Mouse (Mus musculus) stomach, postnatal 0 days (tissue): ENCODE measurements at regions not wholly inside any gene's neighbourhood (a gene's known extent, or its start where the extent isn't known, plus 50 kb on each side); places are given as distances from the start of the nearest gene placed in this dataset.

ENCODE experiments used
- ATAC-seq: fragments of 200-750 bp; cut with Nextera tagmentation; 2 replicates; pipeline ENCODE4 v1.8.0; 2017; ENCODE audit not compliant: low FRiP score, low TSS enrichment
- DNase-seq: peaks from one replicate; pipeline ENCODE4 v3.0.0-alpha.2; 2016; ENCODE audit warnings: low spot score
- H3K27ac ChIP-seq: fragments of 300-500 bp; sonication (generic); replicated peaks from 2 replicates; pipeline ENCODE4 v1.5.1; 2014; ENCODE audit warnings: mild to moderate bottlenecking, control low read depth
- H3K27me3 ChIP-seq: fragments of 300-500 bp; sonication (generic); 2 replicates; pipeline ENCODE4 v1.6.1; 2014; ENCODE audit warnings: low read length; ENCODE audit not compliant: control insufficient read depth, insufficient read depth
- H3K36me3 ChIP-seq: fragments of 300-500 bp; sonication (generic); 2 replicates; pipeline ENCODE4 v1.6.1; 2014; ENCODE audit warnings: low read length, mixed read lengths; ENCODE audit not compliant: control insufficient read depth, insufficient read depth
- H3K4me1 ChIP-seq: fragments of 300-500 bp; sonication (generic); replicated peaks from 2 replicates; pipeline ENCODE4 v1.6.1; 2014; ENCODE audit warnings: antibody characterized with exemption; ENCODE audit not compliant: control insufficient read depth, insufficient read depth
- H3K4me2 ChIP-seq: fragments of 300-500 bp; sonication (generic); replicated peaks from 2 replicates; pipeline ENCODE4 v1.6.1; 2014; ENCODE audit warnings: low read depth, mild to moderate bottlenecking, control low read depth, moderate library complexity
- H3K4me3 ChIP-seq: fragments of 300-500 bp; sonication (generic); 2 replicates; pipeline ENCODE4 v1.5.1; 2014; ENCODE audit warnings: low read depth, low read length, control low read depth
- H3K9ac ChIP-seq: fragments of 300-500 bp; sonication (generic); 2 replicates; pipeline ENCODE4 v1.6.1; 2014; ENCODE audit warnings: mild to moderate bottlenecking, low read length, control low read depth, mixed read lengths
- H3K9me3 ChIP-seq: fragments of 300-500 bp; sonication (generic); 2 replicates; pipeline ENCODE4 v1.6.1; 2016; ENCODE audit warnings: low read length; ENCODE audit not compliant: control insufficient read depth
- CTCF ChIP-seq: IDR thresholded peaks from 2 replicates; pipeline ENCODE4 v1.5.1; 2016; ENCODE audit warnings: antibody characterized with exemption, low read depth, mild to moderate bottlenecking, moderate library complexity
- EP300 ChIP-seq: optimal IDR thresholded peaks from 2 replicates; pipeline ENCODE3; 2016; ENCODE audit warnings: antibody characterized with exemption
- WGBS: fragments of 180-500 bp; shearing (Covaris S2); extraction: QIAGEN DNeasy Blood & Tissue Kit; methylation state at CpG from one replicate; pipeline ENCODE4 v1.1.7; 2014; 5-methylcytosine and 5-hydroxymethylcytosine counted together

GRCm38 (mm10) chr5:81969685-81970524 is 950.0 kb downstream of the Adgrl3 start:
- no peaks in the 10 kb centered on the region for H3K36me3 ChIP-seq
- H3K27me3 ChIP-seq = no peaks in the 10 kb centered on the region
- H3K9ac ChIP-seq = no peak overlapping the region
- 79% methylated on average over 24 of the region's 24 CpGs for WGBS
- no peak overlapping the region for H3K4me3 ChIP-seq
- ATAC-seq (no peak), DNase-seq (no peak)
- no peak overlapping the region for H3K4me2 ChIP-seq
- TF ChIP-seq EP300 (no peak), CTCF (no peak)
- no peak overlapping the region for H3K27ac ChIP-seq
- no peaks in the 10 kb centered on the region for H3K9me3 ChIP-seq
- no peaks in the 10 kb centered on the region for H3K4me1 ChIP-seq

GRCm38 (mm10) chr5:81970525-81971011 is 950.6 kb downstream of the Adgrl3 start:
- no peak overlapping the region for H3K9ac ChIP-seq
- H3K4me2 ChIP-seq = no peak overlapping the region
- no peak for DNase-seq
- no peak overlapping the region for H3K4me3 ChIP-seq
- H3K9me3 ChIP-seq = no peaks in the 10 kb centered on the region
- WGBS = 85% methylated on average over 8 of the region's 8 CpGs
- no peaks in the 10 kb centered on the region for H3K4me1 ChIP-seq
- ATAC-seq = no peak
- TF ChIP-seq CTCF (no peak), EP300 (no peak)
- H3K36me3 ChIP-seq = no peaks in the 10 kb centered on the region
- no peak overlapping the region for H3K27ac ChIP-seq
- no peaks in the 10 kb centered on the region for H3K27me3 ChIP-seq

DNA sequence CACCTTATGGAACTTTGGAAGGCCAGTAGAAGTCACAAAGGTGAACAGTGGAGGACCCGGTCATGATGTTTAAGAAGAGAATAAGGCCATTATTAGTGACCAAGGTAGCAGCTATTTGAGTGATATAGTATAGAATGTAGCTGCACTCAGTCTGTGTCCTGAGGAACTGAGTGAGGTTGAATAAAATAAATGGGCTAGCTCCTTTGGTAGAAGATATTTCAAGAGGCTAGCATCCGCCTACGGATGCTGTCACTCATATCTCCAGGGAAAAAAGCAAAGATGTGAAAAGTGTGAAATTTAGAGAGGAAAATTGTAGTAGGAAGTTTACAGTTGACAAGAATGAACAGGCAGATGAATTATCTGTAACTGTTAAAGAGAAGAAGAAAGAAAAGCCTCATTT is 956.6 kb downstream of the Adgrl3 start:
- TF ChIP-seq CTCF (no peak), EP300 (no peak)
- WGBS = 96% methylated on average over 3 of the region's 3 CpGs

GRCm38 (mm10) chr5:81983351-81983750 is 963.4 kb downstream of the Adgrl3 start:
- Histone ChIP-seq H3K4me3 (no peak overlapping the region), H3K27ac (no peak overlapping the region), H3K4me1 (no peaks in the 10 kb centered on the region), H3K9ac (no peak overlapping the region), H3K36me3 (no peaks in the 10 kb centered on the region), H3K9me3 (no peaks in the 10 kb centered on the region), H3K4me2 (no peak overlapping the region), H3K27me3 (no peaks in the 10 kb centered on the region)
- ATAC-seq (no peak), DNase-seq (no peak)
- 62% methylated on average over 4 of the region's 4 CpGs for WGBS
- TF ChIP-seq CTCF (no peak), EP300 (no peak)

More for the DNA sequence above, 956.6 kb downstream of the Adgrl3 start:
- Histone ChIP-seq H3K9me3 (no peaks in the 10 kb centered on the region), H3K27ac (no peak overlapping the region), H3K4me1 (no peaks in the 10 kb centered on the region), H3K4me3 (no peak overlapping the region), H3K9ac (no peak overlapping the region), H3K27me3 (no peaks in the 10 kb centered on the region), H3K4me2 (no peak overlapping the region), H3K36me3 (no peaks in the 10 kb centered on the region)
- DNase-seq (no peak), ATAC-seq (no peak)

- H3K9me3 ChIP-seq = no peaks in the 10 kb centered on the region
- H3K4me1 ChIP-seq = no peaks in the 10 kb centered on the region
- no peak overlapping the region for H3K27ac ChIP-seq
- TF ChIP-seq EP300 = no peak
- no peak for TF ChIP-seq CTCF
- H3K36me3 ChIP-seq = no peaks in the 10 kb centered on the region
- no peak overlapping the region for H3K4me3 ChIP-seq
- DNase-seq (no peak), ATAC-seq (no peak)
- WGBS = 41% methylated on average over 6 of the region's 6 CpGs
- H3K9ac ChIP-seq = no peak overlapping the region
- no peak overlapping the region for H3K4me2 ChIP-seq
- no peaks in the 10 kb centered on the region for H3K27me3 ChIP-seq
Measured at GRCm38 (mm10) chr5:81988069-81988468, 968.1 kb downstream of the Adgrl3 start.

GRCm38 (mm10) chr5:82007955-82008354 is 988.0 kb downstream of the Adgrl3 start:
- Histone ChIP-seq H3K4me3 (no peak overlapping the region), H3K4me1 (no peaks in the 10 kb centered on the region), H3K27me3 (no peaks in the 10 kb centered on the region), H3K27ac (no peak overlapping the region), H3K9me3 (no peaks in the 10 kb centered on the region), H3K9ac (no peak overlapping the region), H3K36me3 (no peaks in the 10 kb centered on the region), H3K4me2 (no peak overlapping the region)
- TF ChIP-seq CTCF = no peak
- no peak for TF ChIP-seq EP300
- ATAC-seq (no peak), DNase-seq (no peak)
- 81% methylated on average over 2 of the region's 2 CpGs for WGBS
